Mouse (Mus musculus) central nervous system, embryonic 11.5 days (tissue): ENCODE measurements around the gene Hbb-bh2. TPM values are rescaled to one million over a fixed set of nuclear protein-coding genes. Genes with fewer than 3 reads are reported as not detected.

Source experiments
- polyA plus RNA-seq: library from polyadenylated mRNA; depleted of rRNA; stranded (reverse); fragments of >200 nt; gene quantifications from 2 replicates; pipeline ENCODE4 v1.2.3, GENCODE M21; 2012; rRNA removed

The Hbb-bh2 gene
- 0.40 TPM in 1 of 2 replicates, not detected in the other for polyA plus RNA-seq

GRCm38 (mm10) chr7:103840268-103840667 lies at the start of gene Hbb-bh2:
Gene Hbb-bh2 (minus strand): TSS chr7:103840520.

GRCm38 (mm10) chr7:103886152-103886551 lies 45.8 kb upstream of the Hbb-bh2 start, which contains the start of gene Olfr66:
Gene Olfr66 (minus strand): TSS chr7:103886252.

GRCm38 (mm10) chr7:103853090-103853489 lies 12.8 kb upstream of the Hbb-bh2 start, which contains the start of gene Hbb-y:
Gene Hbb-y (minus strand): TSS chr7:103853216.

GRCm38 (mm10) chr7:103843034-103843433 lies 2.7 kb upstream of the Hbb-bh2 start, which contains the start of gene Hbb-bh1:
Gene Hbb-bh1 (minus strand): TSS chr7:103843164.

GRCm38 (mm10) chr7:103827808-103828207 lies 12.5 kb downstream of the Hbb-bh2 start, which contains the start of gene Hbb-bs:
Gene Hbb-bs (minus strand): TSS chr7:103828096.

GRCm38 (mm10) chr7:103813766-103814165 lies 26.6 kb downstream of the Hbb-bh2 start, which contains the start of gene Hbb-bt:
Gene Hbb-bt (minus strand): TSS chr7:103813996.

GRCm38 (mm10) chr7:103791721-103792120 lies 48.6 kb downstream of the Hbb-bh2 start, which contains the start of gene Olfr67:
Gene Olfr67 (minus strand): TSS chr7:103791821.

Other genes starting within 250 kb of the Hbb-bh2 start
- not detected in 2 replicates for gene Olfr619, start 239.9 kb downstream of the Hbb-bh2 start, polyA plus RNA-seq
- gene Olfr620, start 228.0 kb downstream of the Hbb-bh2 start, polyA plus RNA-seq: not detected in 2 replicates
- not detected in 2 replicates for gene Olfr622, start 197.8 kb downstream of the Hbb-bh2 start, polyA plus RNA-seq
- not detected in 2 replicates for gene Olfr623, start 176.8 kb downstream of the Hbb-bh2 start, polyA plus RNA-seq
- 0.04 TPM in 2 replicates for gene Olfr624, start 169.3 kb downstream of the Hbb-bh2 start, polyA plus RNA-seq
- gene Olfr625-ps1, start 157.8 kb downstream of the Hbb-bh2 start, polyA plus RNA-seq: not detected in 2 replicates
- gene Olfr243, start 125.8 kb downstream of the Hbb-bh2 start, polyA plus RNA-seq: not detected in 2 replicates
- not detected in 2 replicates for gene Olfr628, start 110.1 kb downstream of the Hbb-bh2 start, polyA plus RNA-seq
- not detected in 2 replicates for gene Olfr629, start 95.6 kb downstream of the Hbb-bh2 start, polyA plus RNA-seq
- gene Olfr630, start 83.2 kb downstream of the Hbb-bh2 start, polyA plus RNA-seq: not detected in 2 replicates
- not detected in 2 replicates for gene Olfr69, start 68.9 kb downstream of the Hbb-bh2 start, polyA plus RNA-seq
- gene Olfr68, start 60.8 kb downstream of the Hbb-bh2 start, polyA plus RNA-seq: not detected in 2 replicates
- not detected in 2 replicates for gene Olfr67, start 48.7 kb downstream of the Hbb-bh2 start, polyA plus RNA-seq
- 1,727 and 2,114 TPM in 2 replicates for gene Hbb-bt, start 26.5 kb downstream of the Hbb-bh2 start, polyA plus RNA-seq
- gene Hbb-bs, start 12.4 kb downstream of the Hbb-bh2 start, polyA plus RNA-seq: 1,278 and 2,335 TPM in 2 replicates
- gene Hbb-bh1, start 2.6 kb upstream of the Hbb-bh2 start, polyA plus RNA-seq: 1,953 and 3,124 TPM in 2 replicates
- gene Hbb-y, start 12.7 kb upstream of the Hbb-bh2 start, polyA plus RNA-seq: 10,518 and 17,284 TPM in 2 replicates
- not detected in 2 replicates for gene Olfr66, start 45.7 kb upstream of the Hbb-bh2 start, polyA plus RNA-seq
- not detected in 2 replicates for gene Olfr64, start 54.0 kb upstream of the Hbb-bh2 start, polyA plus RNA-seq
- not detected in 2 replicates for gene Olfr65, start 63.0 kb upstream of the Hbb-bh2 start, polyA plus RNA-seq
- not detected in 2 replicates for gene Olfr631, start 88.3 kb upstream of the Hbb-bh2 start, polyA plus RNA-seq
- gene Olfr632, start 93.8 kb upstream of the Hbb-bh2 start, polyA plus RNA-seq: 0.11 and 0.36 TPM in 2 replicates
- not detected in 2 replicates for gene Olfr633, start 103.9 kb upstream of the Hbb-bh2 start, polyA plus RNA-seq
- not detected in 2 replicates for gene Olfr635, start 130.6 kb upstream of the Hbb-bh2 start, polyA plus RNA-seq
- not detected in 2 replicates for gene Olfr638, start 158.2 kb upstream of the Hbb-bh2 start, polyA plus RNA-seq
- not detected in 2 replicates for gene Olfr639, start 176.8 kb upstream of the Hbb-bh2 start, polyA plus RNA-seq
- not detected in 2 replicates for gene Olfr640, start 185.1 kb upstream of the Hbb-bh2 start, polyA plus RNA-seq
- gene Olfr641, start 194.9 kb upstream of the Hbb-bh2 start, polyA plus RNA-seq: not detected in 2 replicates
- not detected in 2 replicates for gene Olfr642, start 212.1 kb upstream of the Hbb-bh2 start, polyA plus RNA-seq
- not detected in 2 replicates for gene 4930516K23Rik, start 220.9 kb upstream of the Hbb-bh2 start, polyA plus RNA-seq
- gene Olfr644, start 231.3 kb upstream of the Hbb-bh2 start, polyA plus RNA-seq: not detected in 2 replicates
- not detected in 2 replicates for gene Olfr645, start 244.9 kb upstream of the Hbb-bh2 start, polyA plus RNA-seq